Mouse (Mus musculus): ENCODE results near the gene Mcm3ap. TPM values are rescaled to one million over a fixed set of nuclear protein-coding genes. Genes with fewer than 3 reads are reported as not detected.

Mcm3ap gene
- 70.5 to 74.7 TPM (median 72.7 TPM) in 4 replicates for total RNA-seq (2023; ENCODE audit: inconsistent age)

GRCm38 (mm10) chr10:76468203-76469162 is at the start of gene Mcm3ap, which contains the start of gene Ybey:
Gene Mcm3ap (plus strand): TSS chr10:76468927.
Gene Ybey (minus strand): TSS chr10:76469114.

DNA sequence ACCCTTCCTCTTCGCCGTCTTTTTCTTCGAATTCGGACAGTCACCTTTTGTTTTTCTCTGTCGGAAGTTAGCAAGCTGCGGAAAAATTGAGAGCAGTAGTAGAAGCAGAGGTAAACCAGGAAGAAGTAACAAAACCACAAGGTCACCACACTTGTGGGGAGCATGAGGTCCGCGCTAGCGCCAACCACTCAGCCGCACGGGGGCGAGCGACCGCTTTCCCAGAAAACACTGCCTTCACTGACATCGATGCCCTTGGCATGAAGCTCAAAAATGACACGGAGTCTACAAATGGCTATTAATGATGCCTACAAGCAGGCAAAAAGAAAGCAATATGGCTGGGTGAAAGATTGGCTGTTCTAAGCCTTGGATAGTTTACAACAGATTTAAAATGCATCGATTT is 28.4 kb upstream of the Mcm3ap start, which contains the start of gene AC141477.1:
Gene AC141477.1, minus strand, starts transcription at position 164 of the 400 bp plus-strand sequence.

DNA sequence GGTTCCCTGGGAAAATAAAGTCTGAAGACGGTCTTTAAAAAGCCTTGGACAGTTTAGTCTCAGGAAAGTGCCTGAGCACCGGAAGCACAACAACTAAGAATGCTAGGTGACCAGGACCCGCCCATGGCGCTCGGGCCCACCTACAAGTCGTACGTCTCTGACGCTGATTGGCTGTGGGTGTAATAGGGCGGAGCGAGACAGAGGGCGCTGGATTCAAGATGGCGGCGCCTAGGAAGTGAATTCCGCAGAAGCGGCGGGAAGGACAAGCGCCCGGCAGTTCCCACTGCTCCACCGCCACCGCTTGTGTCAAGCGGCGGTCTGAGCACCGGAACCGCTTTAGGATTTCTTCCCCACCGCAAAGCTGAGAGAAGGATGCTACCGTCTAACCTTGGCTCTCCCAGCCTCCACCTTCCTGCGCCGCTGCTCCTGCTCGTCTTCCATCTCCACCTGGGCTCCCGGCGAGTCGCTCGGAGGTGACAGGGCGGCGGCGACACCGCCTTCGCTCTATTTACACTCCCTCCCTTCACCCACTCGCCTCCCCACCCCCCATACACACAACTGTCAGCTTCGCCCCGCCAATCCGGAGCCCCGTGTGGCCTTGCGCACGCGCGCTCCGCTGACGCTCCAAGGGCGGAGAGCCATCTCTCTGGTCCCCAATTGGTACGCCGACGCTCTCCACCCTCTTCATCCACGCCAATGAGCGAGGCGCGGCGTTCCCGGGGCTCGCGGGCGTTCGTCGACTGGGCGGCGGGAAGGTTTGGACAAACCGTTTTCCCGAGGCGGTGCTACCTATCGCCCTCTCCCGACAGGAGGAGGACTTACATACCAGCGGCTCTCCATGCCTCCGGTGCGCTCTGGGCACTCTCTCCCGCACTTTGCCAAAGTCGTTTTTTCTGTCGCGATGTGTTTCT is 26.3 kb upstream of the Mcm3ap start, which contains the start of gene Pcnt:
Gene Pcnt, minus strand, starts transcription at position 609 of the 911 bp plus-strand sequence.

GRCm38 (mm10) chr10:76448851-76449250 is 19.9 kb upstream of the Mcm3ap start, which contains the start of gene 2610028H24Rik:
Gene 2610028H24Rik (plus strand): TSS chr10:76449081.

GRCm38 (mm10) chr10:76531375-76531774 is 62.6 kb downstream of the Mcm3ap start, which contains the start of gene Lss:
Gene Lss (plus strand): TSS chr10:76531588.

GRCm38 (mm10) chr10:76561972-76562371 is 93.2 kb downstream of the Mcm3ap start, which contains the start of gene Spatc1l:
Gene Spatc1l (plus strand): TSS chr10:76562272.

Other genes with a start within 250 kb of the Mcm3ap start
- gene Prmt2, start 231.1 kb upstream of the Mcm3ap start, total RNA-seq (2023; ENCODE audit: inconsistent age), result 9.1 to 10.0 TPM (median 9.2 TPM) in 4 replicates
- gene S100b, start 215.1 kb upstream of the Mcm3ap start, total RNA-seq (2023; ENCODE audit: inconsistent age), result not detected in 4 replicates
- gene Dip2a, start 123.6 kb upstream of the Mcm3ap start, total RNA-seq (2023; ENCODE audit: inconsistent age), result 4.3 to 7.5 TPM (median 5.4 TPM) in 4 replicates
- 8.7 to 19.2 TPM (median 13.6 TPM) in 3 of 4 replicates, not detected in the other for gene AC141477.1, start 28.5 kb upstream of the Mcm3ap start, total RNA-seq (2023; ENCODE audit: inconsistent age)
- 51.5 to 67.5 TPM (median 61.7 TPM) in 4 replicates for gene Pcnt, start 26.1 kb upstream of the Mcm3ap start, total RNA-seq (2023; ENCODE audit: inconsistent age)
- gene 2610028H24Rik, start 19.8 kb upstream of the Mcm3ap start, total RNA-seq (2023; ENCODE audit: inconsistent age), result not detected in 4 replicates
- 1.3 to 2.2 TPM (median 1.6 TPM) in 4 replicates for gene Ybey, start 187 bp downstream of the Mcm3ap start, total RNA-seq (2023; ENCODE audit: inconsistent age)
- 14.6 to 24.3 TPM (median 21.7 TPM) in 4 replicates for gene Lss, start 62.7 kb downstream of the Mcm3ap start, total RNA-seq (2023; ENCODE audit: inconsistent age)
- not detected in 4 replicates for gene Spatc1l, start 93.3 kb downstream of the Mcm3ap start, total RNA-seq (2023; ENCODE audit: inconsistent age)
- gene Ftcd, start 106.7 kb downstream of the Mcm3ap start, total RNA-seq (2023; ENCODE audit: inconsistent age), result not detected in 4 replicates
- 0.13 to 0.22 TPM in 2 of 4 replicates, not detected in the others for gene Col6a2, start 154.7 kb downstream of the Mcm3ap start, total RNA-seq (2023; ENCODE audit: inconsistent age)